Mouse (Mus musculus) adrenal gland, postnatal 4 days (tissue): ENCODE measurements around the gene Spata2. TPM values are rescaled to one million over a fixed set of nuclear protein-coding genes. Genes with fewer than 3 reads are reported as not detected.

Experiments used
- DNase-seq, 2 experiments: peaks; one replicate each; pipeline ENCODE4 v3.0.0; 2021 to 2022; ENCODE audit warnings: low spot score in 2 of 2, mixed read lengths in 2 of 2
- total RNA-seq, 2 experiments: library from RNA; stranded (reverse); gene quantifications; 2 replicates each; pipeline ENCODE4 v1.2.3; 2021

Gene Spata2
- total RNA-seq, 2 experiments from 2014 or later = 33.9 TPM

- DNase-seq = no peak
These were observed 19.7 kb upstream of the Spata2 start for GRCm38 (mm10) chr2:167512365-167512764.

- DNase-seq = no peak
These were observed 17.8 kb upstream of the Spata2 start for GRCm38 (mm10) chr2:167510485-167510884.

GRCm38 (mm10) chr2:167508569-167508968 lies 15.9 kb upstream of the Spata2 start:
- no peak for DNase-seq

GRCm38 (mm10) chr2:167507719-167508385 lies 15.2 kb upstream of the Spata2 start:
- DNase-seq = no peak

GRCm38 (mm10) chr2:167506546-167507260 lies 14.0 kb upstream of the Spata2 start:
- DNase-seq = no peak

- DNase-seq = no peak
These were observed 12.4 kb upstream of the Spata2 start for GRCm38 (mm10) chr2:167505127-167505526.

GRCm38 (mm10) chr2:167503896-167504349 lies 11.2 kb upstream of the Spata2 start:
- DNase-seq = peak in 1 of 2 experiments; percentile 44

- DNase-seq = peak; percentile 79 to 84
These were observed 10.7 kb upstream of the Spata2 start for GRCm38 (mm10) chr2:167503253-167503895.

- no peak for DNase-seq
These were observed 10.0 kb upstream of the Spata2 start for GRCm38 (mm10) chr2:167502554-167503252.

GRCm38 (mm10) chr2:167497272-167497671 lies 4.6 kb upstream of the Spata2 start:
- no peak for DNase-seq

- DNase-seq = no peak
These were observed 3.8 kb upstream of the Spata2 start for GRCm38 (mm10) chr2:167496437-167496836.

- DNase-seq = peak in 1 of 2 experiments; percentile 34
These were observed 654 bp downstream of the Spata2 start, which contains the start of gene Rnf114 for GRCm38 (mm10) chr2:167491757-167492708. TSS of gene Rnf114 (plus strand) at chr2:167492645.

GRCm38 (mm10) chr2:167490813-167491525 lies 1.7 kb downstream of the Spata2 start:
- DNase-seq = no peak

- DNase-seq = no peak
These were observed 4.7 kb downstream of the Spata2 start for GRCm38 (mm10) chr2:167487994-167488393.

GRCm38 (mm10) chr2:167487551-167487950 lies 5.1 kb downstream of the Spata2 start:
- no peak for DNase-seq

- no peak for DNase-seq
These were observed 6.1 kb downstream of the Spata2 start for GRCm38 (mm10) chr2:167486573-167486972.

GRCm38 (mm10) chr2:167485501-167486377 lies 6.9 kb downstream of the Spata2 start:
- peak in 1 of 2 experiments; percentile 56 for DNase-seq

- no peak for DNase-seq
These were observed 7.8 kb downstream of the Spata2 start for GRCm38 (mm10) chr2:167484932-167485331.
